Mouse (Mus musculus) neural tube, embryonic 13.5 days (tissue): ENCODE measurements around the gene Gm5624. TPM values are rescaled to one million over a fixed set of nuclear protein-coding genes. Genes with fewer than 3 reads are reported as not detected.
"Not testable (repeated sequence)": the region's sequence is repeated elsewhere in the genome, so short reads cannot be mapped to it uniquely, and the experiment has no call there.

ENCODE experiments used
- ATAC-seq: fragments of 200-750 bp; cut with Nextera tagmentation; 2 replicates; pipeline ENCODE4 v1.8.0; 2017; ENCODE audit warnings: low read depth, mild to moderate bottlenecking, moderate TSS enrichment, moderate library complexity
- H3K27ac ChIP-seq: fragments of 300-500 bp; sonication (generic); replicated peaks from 2 replicates; pipeline ENCODE4 v1.5.1; 2015; ENCODE audit warnings: moderate library complexity, mild to moderate bottlenecking, inconsistent platforms
- H3K27me3 ChIP-seq: fragments of 300-500 bp; sonication (generic); 2 replicates; pipeline ENCODE4 v1.6.1; 2015; ENCODE audit warnings: mild to moderate bottlenecking, inconsistent platforms
- H3K36me3 ChIP-seq: fragments of 300-500 bp; sonication (generic); 2 replicates; pipeline ENCODE4 v1.6.1; 2015; ENCODE audit warnings: mild to moderate bottlenecking, inconsistent platforms
- H3K4me1 ChIP-seq: fragments of 300-500 bp; sonication (generic); replicated peaks from 2 replicates; pipeline ENCODE4 v1.6.1; 2015; ENCODE audit warnings: inconsistent platforms
- H3K4me2 ChIP-seq: fragments of 300-500 bp; sonication (generic); 2 replicates; pipeline ENCODE4 v1.6.1; 2015; ENCODE audit warnings: inconsistent platforms, mild to moderate bottlenecking, moderate library complexity
- H3K4me3 ChIP-seq: fragments of 300-500 bp; sonication (generic); 2 replicates; pipeline ENCODE4 v1.5.1; 2015; ENCODE audit warnings: mild to moderate bottlenecking, inconsistent platforms
- H3K9ac ChIP-seq: fragments of 300-500 bp; sonication (generic); 2 replicates; pipeline ENCODE4 v1.6.1; 2015; ENCODE audit warnings: moderate library complexity, mild to moderate bottlenecking, inconsistent platforms
- H3K9me3 ChIP-seq: fragments of 300-500 bp; sonication (generic); 2 replicates; pipeline ENCODE4 v1.6.1; 2016; ENCODE audit warnings: inconsistent platforms
- WGBS: fragments of 180-500 bp; shearing (Covaris S2); methylation state at CpG from one replicate; pipeline ENCODE4 v1.1.7; 2015; 5-methylcytosine and 5-hydroxymethylcytosine counted together
- polyA plus RNA-seq: library from polyadenylated mRNA; unstranded; fragments of >200 nt; fragmentation: Nextera tagmentation; extraction: Ambion mirVana; gene quantifications from 2 replicates; pipeline ENCODE4 v1.2.1, GENCODE M21; 2015

The Gm5624 gene
- polyA plus RNA-seq, result not detected in 2 replicates

GRCm38 (mm10) chr14:44627737-44628136, at the start of gene Gm5624:
TSS of gene Gm5624 (minus strand) at chr14:44627938.
- 91% methylated on average over 4 of the region's 4 CpGs for WGBS
- ATAC-seq, H3K36me3 ChIP-seq, H3K27ac ChIP-seq, H3K4me3 ChIP-seq, H3K9ac ChIP-seq, H3K4me2 ChIP-seq, H3K9me3 ChIP-seq, H3K4me1 ChIP-seq, H3K27me3 ChIP-seq: not testable (repeated sequence)

- H3K27ac ChIP-seq, H3K4me1 ChIP-seq, H3K4me3 ChIP-seq, H3K27me3 ChIP-seq, ATAC-seq, H3K9ac ChIP-seq, H3K9me3 ChIP-seq, H3K4me2 ChIP-seq, H3K36me3 ChIP-seq: not testable (repeated sequence)
- WGBS, result 82% methylated on average over 2 of the region's 2 CpGs
Observed at GRCm38 (mm10) chr14:44591765-44592164, 36.0 kb downstream of the Gm5624 start.

- H3K27me3 ChIP-seq, H3K4me1 ChIP-seq, H3K36me3 ChIP-seq, H3K9me3 ChIP-seq, ATAC-seq, H3K9ac ChIP-seq, H3K4me3 ChIP-seq, H3K4me2 ChIP-seq, H3K27ac ChIP-seq: not testable (repeated sequence)
- 93% methylated on average over 4 of the region's 4 CpGs for WGBS
Observed at GRCm38 (mm10) chr14:44582853-44583252, 44.9 kb downstream of the Gm5624 start, which contains the start of gene Gm8247. TSS of gene Gm8247 (plus strand) at chr14:44583153.

GRCm38 (mm10) chr14:44547961-44548360, 79.8 kb downstream of the Gm5624 start:
- not testable (repeated sequence) for H3K27me3 ChIP-seq, H3K4me2 ChIP-seq, H3K36me3 ChIP-seq, H3K4me1 ChIP-seq, H3K9ac ChIP-seq, H3K27ac ChIP-seq, H3K9me3 ChIP-seq, H3K4me3 ChIP-seq, ATAC-seq
- 94% methylated on average over 5 of the region's 5 CpGs for WGBS

- not testable (repeated sequence) for H3K4me1 ChIP-seq, H3K36me3 ChIP-seq, H3K27me3 ChIP-seq, H3K9ac ChIP-seq, H3K27ac ChIP-seq, H3K4me3 ChIP-seq, H3K9me3 ChIP-seq, H3K4me2 ChIP-seq, ATAC-seq
- WGBS, result 88% methylated on average over 5 of the region's 5 CpGs
Observed at GRCm38 (mm10) chr14:44517976-44518375, 109.8 kb downstream of the Gm5624 start, which contains the start of gene Gm17093. TSS of gene Gm17093 (plus strand) at chr14:44518276.

Other genes starting within 250 kb of the Gm5624 start
- not detected in 2 replicates for gene Gm3371, start 217.2 kb downstream of the Gm5624 start, polyA plus RNA-seq
- not detected in 2 replicates for gene Gm8232, start 194.3 kb downstream of the Gm5624 start, polyA plus RNA-seq
- 0.20 TPM in 1 of 2 replicates, not detected in the other for gene BC061237, start 135.5 kb downstream of the Gm5624 start, polyA plus RNA-seq
- gene Gm17093, start 109.7 kb downstream of the Gm5624 start, polyA plus RNA-seq, result not detected in 2 replicates
- gene Gm8247, start 44.8 kb downstream of the Gm5624 start, polyA plus RNA-seq, result 0.17 TPM in 1 of 2 replicates, not detected in the other
- gene Gm8257, start 78.5 kb upstream of the Gm5624 start, polyA plus RNA-seq, result not detected in 2 replicates
- not detected in 2 replicates for gene Gm8267, start 122.4 kb upstream of the Gm5624 start, polyA plus RNA-seq
- 0.47 and 0.53 TPM in 2 replicates for gene Ptgdr, start 231.4 kb upstream of the Gm5624 start, polyA plus RNA-seq